Mouse (Mus musculus) cerebellum, postnatal 10 days (tissue): ENCODE measurements around the gene Dlgap3.

ENCODE experiments used
- DNase-seq, 2 experiments: peaks; one replicate each; pipeline ENCODE4 v3.0.0; 2021; ENCODE audit warnings: mixed read lengths in 2 of 2

Gene Dlgap3

GRCm38 (mm10) chr4:127223291-127223690 is 54.3 kb downstream of the Dlgap3 start:
- DNase-seq: peak; percentile 80 to 84

GRCm38 (mm10) chr4:127223755-127224154 is 54.8 kb downstream of the Dlgap3 start:
- DNase-seq: peak; percentile 49 to 56

GRCm38 (mm10) chr4:127224444-127225100 is 55.6 kb downstream of the Dlgap3 start:
- DNase-seq: no peak

GRCm38 (mm10) chr4:127226067-127226466 is 57.1 kb downstream of the Dlgap3 start:
- no peak for DNase-seq

GRCm38 (mm10) chr4:127227051-127227673 is 58.2 kb downstream of the Dlgap3 start:
- peak; percentile 23 to 25 for DNase-seq

GRCm38 (mm10) chr4:127232028-127232427 is 63.0 kb downstream of the Dlgap3 start:
- peak; percentile 94 to 96 for DNase-seq

- peak; percentile 89 to 95 for DNase-seq
Measured at GRCm38 (mm10) chr4:127232551-127232950, 63.5 kb downstream of the Dlgap3 start.

- peak; percentile 70 to 81 for DNase-seq
Measured at GRCm38 (mm10) chr4:127233416-127234125, 64.6 kb downstream of the Dlgap3 start.

- DNase-seq: peak; percentile 96 to 97
Measured at GRCm38 (mm10) chr4:127235742-127236487, 66.9 kb downstream of the Dlgap3 start.

GRCm38 (mm10) chr4:127236631-127237030 is 67.6 kb downstream of the Dlgap3 start:
- DNase-seq: peak; percentile 29 to 44

GRCm38 (mm10) chr4:127237271-127237670 is 68.3 kb downstream of the Dlgap3 start:
- DNase-seq: peak in 1 of 2 experiments; percentile 16

GRCm38 (mm10) chr4:127242696-127243095 is 73.7 kb downstream of the Dlgap3 start:
- DNase-seq: no peak

GRCm38 (mm10) chr4:127243552-127243951 is 74.5 kb downstream of the Dlgap3 start, which contains the start of gene Smim12:
Gene Smim12, plus strand, starts transcription at chr4:127243784.
- DNase-seq: peak; percentile 100

GRCm38 (mm10) chr4:127243953-127244352 is 74.9 kb downstream of the Dlgap3 start:
- DNase-seq: no peak

GRCm38 (mm10) chr4:127249701-127250349 is 80.8 kb downstream of the Dlgap3 start:
- peak; percentile 99 to 100 for DNase-seq

GRCm38 (mm10) chr4:127251963-127252585 is 83.1 kb downstream of the Dlgap3 start:
- peak; percentile 78 to 86 for DNase-seq

GRCm38 (mm10) chr4:127256739-127257138 is 87.7 kb downstream of the Dlgap3 start:
- DNase-seq: no peak

- no peak for DNase-seq
Measured at GRCm38 (mm10) chr4:127258186-127258897, 89.3 kb downstream of the Dlgap3 start.

- no peak for DNase-seq
Measured at GRCm38 (mm10) chr4:127261601-127262000, 92.6 kb downstream of the Dlgap3 start.

GRCm38 (mm10) chr4:127263438-127264182 is 94.6 kb downstream of the Dlgap3 start:
- no peak for DNase-seq
